Mouse (Mus musculus) thymus, adult 2 months (tissue): ENCODE measurements around the gene Tgfbrap1.

ENCODE experiments used
- CTCF ChIP-seq: fragments of 200-500 bp; IDR thresholded peaks from 2 replicates; pipeline ENCODE4 v1.5.1; 2012; ENCODE audit warnings: mild to moderate bottlenecking, control low read depth, low read length, moderate library complexity, borderline replicate concordance; ENCODE audit not compliant: control insufficient read depth, poor library complexity, insufficient read depth; ENCODE audit errors: extremely low read depth
- POLR2A ChIP-seq: fragments of 200-500 bp; IDR thresholded peaks from 2 replicates; pipeline ENCODE4 v1.6.1; 2012; ENCODE audit warnings: mild to moderate bottlenecking, low read length, control low read depth, moderate library complexity; ENCODE audit not compliant: control insufficient read depth, poor library complexity, insufficient read depth; ENCODE audit errors: extremely low read depth

DNA sequence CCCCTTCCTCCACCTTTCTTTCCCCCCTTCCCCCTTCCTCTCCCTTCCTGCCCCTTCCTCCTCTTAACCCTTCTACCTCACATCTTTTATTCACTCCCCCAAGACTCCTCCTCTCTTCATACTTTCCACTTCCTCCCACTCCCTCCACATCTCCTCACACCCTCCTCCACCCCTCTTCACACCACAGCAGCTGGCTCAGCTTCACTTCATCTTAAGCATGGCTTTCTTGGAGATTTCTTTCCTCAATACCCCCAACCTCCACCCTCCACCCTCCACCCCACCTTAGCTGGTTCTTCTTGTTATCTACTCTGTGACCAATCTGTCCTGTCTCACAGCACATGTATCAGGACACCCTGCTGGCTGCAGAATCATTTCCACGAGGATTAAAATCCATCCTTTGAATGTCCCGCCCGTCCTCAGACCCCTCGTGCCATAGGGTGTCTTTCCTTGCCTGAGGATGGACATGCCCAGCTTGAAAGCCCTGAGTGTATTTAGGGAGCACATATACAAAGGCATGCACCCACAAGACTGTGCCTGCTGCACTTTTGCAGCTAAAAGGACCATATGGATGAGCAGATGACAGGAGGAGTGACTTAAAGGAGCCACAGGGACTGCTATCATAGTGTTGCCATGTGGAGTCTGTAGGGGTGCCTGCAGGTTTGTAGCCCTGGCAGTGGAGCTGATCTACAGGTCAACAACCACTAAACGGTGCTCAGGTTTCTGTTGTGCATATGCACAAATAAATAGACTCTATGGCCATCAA, 32.0 kb upstream of the Tgfbrap1 start:
- TF ChIP-seq CTCF (no peak), POLR2A (no peak)
